Mouse (Mus musculus) G1E-ER4 (cell line): Measurements from ENCODE around the gene Adarb2. TPM values are rescaled to one million over a fixed set of nuclear protein-coding genes. Genes with fewer than 3 reads are reported as not detected.

Source experiments
- GATA1 ChIP-seq: IDR thresholded peaks from one replicate; pipeline ENCODE4 v1.8.0; 2012; ENCODE audit warnings: low read length, inconsistent platforms
- polyA plus RNA-seq: library from polyadenylated mRNA; stranded (reverse); fragments of >175 nt; gene quantifications from 2 replicates; pipeline ENCODE4 v1.2.3, GENCODE M21; 2012

Adarb2 gene
- polyA plus RNA-seq, 1 experiment = not detected

DNA sequence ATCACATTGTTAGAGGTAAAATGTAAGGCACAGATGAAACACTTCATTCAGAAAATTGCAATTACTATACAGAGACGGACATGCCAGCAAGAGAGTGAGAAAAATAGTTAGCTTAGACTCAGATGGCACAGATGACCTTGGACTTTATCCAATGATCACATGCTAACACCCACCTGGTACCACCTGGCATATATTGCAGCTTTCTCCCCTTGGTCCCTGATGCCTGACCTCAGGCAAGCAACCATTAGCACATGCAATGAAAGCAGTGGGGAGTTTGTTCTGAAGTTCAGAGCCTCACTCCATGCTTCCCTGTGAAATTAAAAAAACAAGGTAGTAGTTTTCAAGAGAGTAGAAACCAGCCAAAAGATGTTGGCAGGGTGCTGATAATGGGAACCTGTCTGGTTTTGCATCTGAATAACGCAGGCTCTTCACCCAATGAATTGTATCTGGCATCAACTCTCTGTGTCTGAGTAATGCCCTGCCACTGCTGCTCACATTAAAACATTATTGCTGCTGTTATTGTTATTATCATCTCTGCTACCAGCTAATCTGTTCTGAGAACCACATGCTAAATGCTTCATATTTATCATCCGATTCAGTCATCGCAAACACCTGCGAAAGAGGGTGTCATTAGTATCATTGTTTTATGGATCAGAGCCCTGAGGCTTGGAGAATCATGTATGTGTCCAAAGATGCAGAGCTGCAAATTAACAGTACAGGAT, 138.6 kb downstream of the Adarb2 start:
- TF ChIP-seq GATA1 = no peak

DNA sequence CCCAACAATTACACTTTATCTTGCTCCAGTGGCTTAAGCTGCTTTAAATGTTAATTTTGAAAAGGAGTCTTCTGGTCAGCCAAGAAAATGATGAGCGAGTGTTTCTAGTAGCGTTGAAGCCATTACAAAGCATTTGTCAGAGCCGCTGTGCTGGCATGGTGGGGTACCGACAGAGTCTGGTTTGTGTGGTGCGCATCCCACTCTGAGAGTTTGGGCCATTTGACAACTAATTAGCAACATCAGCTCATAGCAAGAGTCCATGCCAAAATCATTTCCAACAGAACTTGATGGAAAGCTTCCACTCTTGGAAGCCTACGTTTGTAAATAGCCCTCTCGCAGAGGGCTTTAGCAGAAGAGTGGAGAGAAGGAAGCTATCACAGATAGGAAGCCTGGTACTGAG, 144.5 kb downstream of the Adarb2 start:
- TF ChIP-seq GATA1 = no peak

- no peak for TF ChIP-seq GATA1
Observed at GRCm38 (mm10) chr13:8352341-8352740, 149.7 kb downstream of the Adarb2 start.

GRCm38 (mm10) chr13:8352952-8353351, 150.3 kb downstream of the Adarb2 start:
- no peak for TF ChIP-seq GATA1

DNA sequence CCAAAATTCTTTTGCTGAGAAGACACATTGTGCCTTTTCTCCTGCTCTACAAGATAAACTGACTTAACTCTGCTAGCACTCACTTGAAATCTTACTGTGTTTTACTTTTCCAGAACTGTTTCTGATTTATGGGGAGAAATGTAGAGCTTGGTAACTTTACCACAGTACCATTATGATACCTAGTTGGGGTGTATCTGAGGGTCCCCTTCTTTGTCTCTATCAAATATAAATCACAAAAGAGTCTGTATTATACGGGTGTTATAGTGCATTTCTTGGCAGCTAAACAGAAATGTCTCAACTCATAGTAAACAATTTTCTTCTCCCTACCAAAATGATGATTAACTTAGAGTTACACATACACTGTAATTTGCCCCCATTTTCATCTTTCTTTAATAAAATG, 162.9 kb downstream of the Adarb2 start:
- TF ChIP-seq GATA1 = no peak

- TF ChIP-seq GATA1 = no peak
Observed at GRCm38 (mm10) chr13:8366087-8366486, 163.4 kb downstream of the Adarb2 start.

DNA sequence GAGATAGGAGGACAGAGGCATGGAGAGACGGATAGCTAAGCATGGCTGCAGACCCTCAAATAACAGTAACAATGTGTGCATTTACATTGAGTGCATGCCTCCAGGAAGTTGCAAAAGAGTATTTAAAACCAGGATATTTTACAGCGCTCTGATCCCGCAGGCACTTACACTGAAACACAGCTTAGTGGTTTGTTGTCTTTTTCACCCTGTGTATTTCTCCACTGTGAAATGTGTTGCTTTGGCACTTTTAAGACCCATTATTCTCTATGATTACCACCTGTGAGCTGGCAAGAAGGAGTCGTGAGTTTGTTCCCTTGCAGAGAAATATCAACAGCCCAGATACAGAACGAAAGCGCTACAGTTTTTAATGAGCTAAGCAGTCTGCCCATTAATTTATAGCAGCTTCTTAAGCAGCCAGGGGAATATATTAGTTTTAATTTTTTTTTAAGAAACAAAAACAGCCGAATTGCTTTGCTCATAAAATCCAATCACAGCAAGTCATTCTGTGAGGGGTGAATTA, 167.3 kb downstream of the Adarb2 start:
- TF ChIP-seq GATA1 = no peak

DNA sequence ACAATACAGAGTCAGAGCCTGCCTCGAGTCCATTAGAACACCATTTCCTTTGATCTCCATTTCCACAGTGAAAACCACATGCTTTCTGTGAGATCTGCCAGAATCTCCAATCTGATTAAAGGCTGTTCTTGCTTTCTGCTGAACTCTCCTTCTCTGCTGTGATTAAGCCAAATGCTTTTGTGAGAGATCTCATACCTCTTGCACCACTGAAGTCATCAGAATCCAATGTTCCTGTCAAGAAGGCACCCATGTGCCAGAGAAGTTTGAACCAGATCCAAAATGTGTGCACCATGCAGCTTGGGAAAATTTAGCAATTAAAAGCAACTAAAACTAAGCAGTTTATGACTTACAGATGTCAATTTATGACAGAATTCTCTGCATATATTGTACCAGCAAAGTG, 185.9 kb downstream of the Adarb2 start:
- no peak for TF ChIP-seq GATA1

DNA sequence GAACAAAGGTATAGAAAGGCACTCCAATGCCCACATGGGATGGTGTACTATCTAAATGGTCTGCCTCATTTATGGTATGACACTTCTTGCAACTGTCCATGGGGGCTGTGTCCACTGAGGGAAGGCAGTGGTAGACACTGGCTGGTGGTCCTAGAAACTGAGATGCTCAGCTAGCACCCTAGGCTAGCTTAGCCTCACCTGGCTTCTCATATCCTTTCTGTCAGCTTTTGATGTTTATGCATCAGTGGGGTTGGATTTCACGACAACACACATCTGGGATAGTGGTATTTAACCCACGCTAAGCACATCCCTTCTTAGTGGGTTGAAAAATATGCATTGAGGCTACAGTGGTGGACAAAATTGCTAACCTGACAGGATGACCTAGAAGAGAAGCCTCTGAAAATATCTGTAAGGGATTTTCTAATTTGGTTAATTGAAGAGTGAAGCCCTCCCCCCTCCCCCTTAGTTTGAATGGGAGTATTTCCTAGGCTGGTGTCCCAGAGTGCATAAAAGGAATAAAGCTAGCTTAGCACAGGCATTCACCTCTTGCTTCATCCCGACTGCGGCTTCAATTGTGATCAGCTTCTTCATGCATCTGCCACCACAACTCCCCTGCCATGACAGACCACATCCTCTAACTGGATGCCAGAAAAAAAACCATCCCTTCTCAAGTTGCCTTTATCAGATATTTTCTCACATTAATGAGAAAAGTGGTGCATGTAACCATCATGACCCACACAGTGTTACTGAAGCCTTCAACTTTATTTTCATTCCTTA, 197.8 kb downstream of the Adarb2 start:
- TF ChIP-seq GATA1 = no peak

DNA sequence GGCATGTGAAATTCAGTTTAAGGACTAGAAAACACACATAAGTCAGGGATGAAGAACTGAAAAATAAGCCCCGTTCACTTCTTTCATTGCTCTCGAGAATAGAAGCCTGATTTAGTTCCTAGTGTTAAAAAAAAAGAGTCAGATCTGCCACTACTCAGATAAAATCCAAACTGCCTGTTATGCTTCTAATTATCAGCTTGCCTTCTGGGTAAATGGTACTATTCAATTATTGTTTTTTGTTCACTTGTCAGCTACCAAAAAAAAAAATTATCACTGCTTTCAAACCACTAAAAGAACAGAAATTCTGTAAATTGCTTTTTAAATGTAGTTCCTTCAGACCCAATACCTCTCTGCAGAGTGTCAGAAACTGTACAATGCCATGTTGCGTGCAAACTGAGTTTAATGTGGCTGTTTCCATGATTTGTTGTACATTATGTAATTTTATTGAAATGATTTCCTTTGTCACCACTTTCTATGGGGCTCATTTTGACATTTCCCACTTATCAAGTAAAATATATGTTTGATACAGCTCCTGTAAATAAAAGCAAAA, 199.7 kb downstream of the Adarb2 start:
- no peak for TF ChIP-seq GATA1

GRCm38 (mm10) chr13:8406020-8406419, 203.4 kb downstream of the Adarb2 start:
- no peak for TF ChIP-seq GATA1

- TF ChIP-seq GATA1 = no peak
Observed at GRCm38 (mm10) chr13:8410353-8411318, 208.0 kb downstream of the Adarb2 start.

GRCm38 (mm10) chr13:8424019-8424719, 221.5 kb downstream of the Adarb2 start:
- TF ChIP-seq GATA1 = no peak

DNA sequence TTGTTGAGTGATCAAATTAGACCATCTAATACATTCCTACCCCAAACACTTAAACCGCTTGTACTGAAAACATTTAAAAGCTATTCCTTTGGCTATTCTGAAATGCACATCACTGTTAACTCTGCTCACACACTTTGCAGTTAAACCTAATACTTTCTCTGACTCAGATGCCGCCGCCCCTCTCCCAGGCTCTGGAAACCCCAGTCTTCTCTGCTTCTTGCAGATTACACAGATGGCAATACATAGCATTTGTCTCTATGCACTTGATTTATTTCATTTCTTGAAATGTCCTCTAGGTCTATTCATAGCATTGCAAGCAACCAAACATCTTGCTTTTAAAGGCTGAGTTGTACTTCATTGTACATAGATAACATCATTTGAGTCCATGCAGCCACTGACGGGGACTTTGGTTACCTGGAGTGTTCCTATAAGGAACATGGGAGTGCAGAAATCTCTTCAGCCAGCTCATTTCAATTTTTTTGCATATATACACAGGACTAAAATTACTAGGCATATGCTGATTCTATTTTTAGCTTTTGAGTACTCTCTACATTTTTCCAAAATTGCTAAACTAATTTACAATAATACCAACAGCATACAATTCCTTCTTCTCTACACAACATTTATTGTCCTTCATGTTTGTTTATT, 236.6 kb downstream of the Adarb2 start:
- TF ChIP-seq GATA1 = no peak

DNA sequence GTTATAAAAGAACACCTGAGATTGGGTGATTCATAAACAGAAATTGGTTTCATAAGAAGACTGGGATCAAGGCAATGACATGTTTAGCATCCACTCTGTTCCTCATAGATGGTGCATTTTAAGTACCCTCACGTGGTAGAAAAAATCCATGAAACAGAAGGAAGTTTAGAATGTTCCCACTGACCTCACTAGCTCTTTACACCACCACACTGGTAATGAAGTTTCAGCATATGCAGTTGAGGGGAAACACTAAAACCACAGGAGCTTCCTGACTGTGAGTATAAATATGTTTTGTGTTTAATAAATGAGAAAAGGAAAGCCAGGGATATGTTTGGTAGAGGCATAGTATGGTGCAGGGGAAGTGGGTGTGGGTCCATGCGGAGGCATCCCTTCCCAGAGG, 242.7 kb downstream of the Adarb2 start:
- no peak for TF ChIP-seq GATA1
